Mouse (Mus musculus) skeletal muscle tissue, adult 2 months (tissue): Measurements from ENCODE around the gene Zfp697.
"Not testable (repeated sequence)": the region's sequence is repeated elsewhere in the genome, so short reads cannot be mapped to it uniquely, and the experiment has no call there.

Experiments
- DNase-seq: peaks from one replicate; pipeline ENCODE4 v3.0.0-alpha.2; 2012; ENCODE audit warnings: low read depth, low spot score

Gene Zfp697

GRCm38 (mm10) chr3:98418991-98419785 is 36.9 kb downstream of the Zfp697 start:
- DNase-seq, result no peak

- no peak for DNase-seq
These were observed 37.5 kb downstream of the Zfp697 start for GRCm38 (mm10) chr3:98419786-98420070.

GRCm38 (mm10) chr3:98422926-98423325 is 40.7 kb downstream of the Zfp697 start:
- DNase-seq, result no peak

GRCm38 (mm10) chr3:98426749-98427148 is 44.5 kb downstream of the Zfp697 start:
- DNase-seq, result no peak

GRCm38 (mm10) chr3:98427260-98427599 is 45.0 kb downstream of the Zfp697 start:
- DNase-seq, result no peak

GRCm38 (mm10) chr3:98427600-98428448 is 45.6 kb downstream of the Zfp697 start:
- peak; percentile 47 for DNase-seq

GRCm38 (mm10) chr3:98428449-98428775 is 46.2 kb downstream of the Zfp697 start:
- DNase-seq, result no peak

- DNase-seq, result no peak
These were observed 46.8 kb downstream of the Zfp697 start for GRCm38 (mm10) chr3:98428928-98429525.

- DNase-seq, result no peak
These were observed 52.0 kb downstream of the Zfp697 start for GRCm38 (mm10) chr3:98434088-98434816.

GRCm38 (mm10) chr3:98435030-98435429 is 52.8 kb downstream of the Zfp697 start:
- DNase-seq, result no peak

GRCm38 (mm10) chr3:98442245-98442644 is 60.0 kb downstream of the Zfp697 start:
- not testable (repeated sequence) for DNase-seq

- DNase-seq, result not testable (repeated sequence)
These were observed 61.0 kb downstream of the Zfp697 start for GRCm38 (mm10) chr3:98443149-98443779.

- DNase-seq, result not testable (repeated sequence)
These were observed 61.7 kb downstream of the Zfp697 start for GRCm38 (mm10) chr3:98443924-98444323.

GRCm38 (mm10) chr3:98453786-98454185 is 71.5 kb downstream of the Zfp697 start:
- not testable (repeated sequence) for DNase-seq

- not testable (repeated sequence) for DNase-seq
These were observed 74.8 kb downstream of the Zfp697 start, which contains the start of gene Gm4450 for GRCm38 (mm10) chr3:98457026-98457425. TSS of gene Gm4450 (minus strand) at chr3:98457126.

GRCm38 (mm10) chr3:98469323-98469722 is 87.1 kb downstream of the Zfp697 start:
- DNase-seq, result not testable (repeated sequence)

GRCm38 (mm10) chr3:98471057-98471456 is 88.8 kb downstream of the Zfp697 start:
- not testable (repeated sequence) for DNase-seq

GRCm38 (mm10) chr3:98471499-98471898 is 89.2 kb downstream of the Zfp697 start:
- DNase-seq, result not testable (repeated sequence)

GRCm38 (mm10) chr3:98494184-98494583 is 111.9 kb downstream of the Zfp697 start:
- DNase-seq, result not testable (repeated sequence)

GRCm38 (mm10) chr3:98495055-98495454 is 112.8 kb downstream of the Zfp697 start:
- DNase-seq, result not testable (repeated sequence)

GRCm38 (mm10) chr3:98496762-98497161 is 114.5 kb downstream of the Zfp697 start:
- not testable (repeated sequence) for DNase-seq
